Mouse (Mus musculus) right cerebral cortex, adult 18-20 months (tissue): ENCODE data around the gene Prorsd1.
A peak's percentile ranks its signal among the peaks of the same experiment; 100 is the strongest.
"Not testable (repeated sequence)": the region's sequence is repeated elsewhere in the genome, so short reads cannot be mapped to it uniquely, and the experiment has no call there.

Experiments used
- DNase-seq: peaks from one replicate; pipeline ENCODE4 v3.0.0; 2022; ENCODE audit warnings: mixed read lengths

Gene Prorsd1

GRCm38 (mm10) chr11:29514682-29515412 lies at the start of gene Prorsd1:
Gene Prorsd1, minus strand, starts transcription at chr11:29515033.
- peak; percentile 76 for DNase-seq

GRCm38 (mm10) chr11:29563406-29563805 lies 48.6 kb upstream of the Prorsd1 start:
- no peak for DNase-seq

GRCm38 (mm10) chr11:29560990-29561389 lies 46.2 kb upstream of the Prorsd1 start:
- DNase-seq = no peak

DNA sequence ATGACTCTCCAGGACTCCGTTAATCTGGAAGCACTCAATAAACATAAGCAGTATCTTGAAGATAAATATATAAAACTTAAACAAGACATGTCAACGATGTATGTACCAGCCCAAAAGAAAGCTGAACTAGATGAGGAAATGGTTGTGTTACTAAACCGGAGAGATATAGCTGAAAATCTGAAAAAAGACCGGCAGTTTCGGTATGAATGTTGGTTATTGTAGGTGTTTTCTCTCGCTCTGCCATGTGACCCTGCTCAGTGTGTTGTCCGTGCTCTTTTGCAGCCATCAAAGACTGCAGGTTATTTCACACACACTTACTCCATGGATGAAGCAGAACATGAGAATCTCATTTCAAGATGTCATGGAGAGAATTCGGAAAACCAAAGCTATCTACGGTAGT lies 45.6 kb upstream of the Prorsd1 start:
- no peak for DNase-seq

DNA sequence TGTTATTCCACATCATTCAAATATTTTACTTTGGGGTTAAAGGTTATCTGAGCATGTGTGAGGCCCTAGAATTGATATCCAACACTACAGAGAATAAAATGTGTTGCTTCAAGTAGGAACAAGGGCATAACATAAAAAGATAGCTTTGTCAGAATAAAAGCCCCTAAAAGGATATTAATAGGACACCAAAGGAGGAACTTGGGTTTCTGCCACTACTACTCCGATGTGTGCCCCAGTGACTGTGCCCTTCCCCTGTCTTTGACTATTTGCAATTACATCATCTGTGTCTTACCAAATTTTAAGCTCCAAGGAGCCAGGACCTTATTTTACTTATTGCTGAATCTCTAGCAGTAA lies 34.6 kb upstream of the Prorsd1 start:
- no peak for DNase-seq

DNA sequence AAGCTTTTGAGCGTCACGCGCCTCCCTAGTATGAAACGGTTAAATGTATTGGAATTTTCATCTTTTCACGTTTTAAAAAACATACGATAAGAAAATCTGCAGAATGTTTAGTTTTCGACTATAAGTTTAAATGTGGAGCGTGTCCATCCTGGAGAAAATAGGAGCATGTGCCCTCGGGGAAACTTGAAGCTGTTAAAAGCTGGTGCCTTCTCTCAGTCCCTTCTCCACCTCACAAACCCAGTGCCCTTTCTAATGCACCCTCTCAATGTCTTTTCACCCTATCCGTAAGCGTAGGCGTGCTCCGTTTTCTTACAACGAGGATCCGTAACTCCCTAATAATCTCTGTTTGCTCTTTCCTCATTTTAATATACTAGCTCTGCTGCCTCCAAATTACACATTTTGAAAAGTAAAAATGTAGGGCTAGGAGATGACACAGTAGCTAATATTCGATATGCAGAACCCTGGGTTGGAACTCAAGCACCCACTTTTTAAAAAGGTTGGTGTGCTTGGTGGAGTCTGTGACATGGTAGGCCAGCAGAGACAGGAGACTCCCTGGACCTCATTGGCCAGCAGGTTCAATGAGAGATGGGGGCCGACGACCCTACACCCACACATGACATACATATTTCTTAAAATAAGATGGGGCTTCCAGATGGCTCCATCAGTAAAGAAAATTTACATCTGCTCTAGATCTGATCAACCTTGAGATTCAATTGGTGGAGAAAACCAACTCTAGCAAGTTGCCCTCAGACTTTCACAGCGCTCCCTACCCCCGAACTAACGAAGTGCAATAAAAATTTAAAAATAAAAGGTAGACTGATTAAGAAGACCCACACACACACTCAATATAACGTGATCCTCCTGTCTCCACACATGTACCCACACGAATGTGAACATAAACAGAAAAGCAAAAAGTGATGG lies 33.9 kb upstream of the Prorsd1 start:
- no peak for DNase-seq

DNA sequence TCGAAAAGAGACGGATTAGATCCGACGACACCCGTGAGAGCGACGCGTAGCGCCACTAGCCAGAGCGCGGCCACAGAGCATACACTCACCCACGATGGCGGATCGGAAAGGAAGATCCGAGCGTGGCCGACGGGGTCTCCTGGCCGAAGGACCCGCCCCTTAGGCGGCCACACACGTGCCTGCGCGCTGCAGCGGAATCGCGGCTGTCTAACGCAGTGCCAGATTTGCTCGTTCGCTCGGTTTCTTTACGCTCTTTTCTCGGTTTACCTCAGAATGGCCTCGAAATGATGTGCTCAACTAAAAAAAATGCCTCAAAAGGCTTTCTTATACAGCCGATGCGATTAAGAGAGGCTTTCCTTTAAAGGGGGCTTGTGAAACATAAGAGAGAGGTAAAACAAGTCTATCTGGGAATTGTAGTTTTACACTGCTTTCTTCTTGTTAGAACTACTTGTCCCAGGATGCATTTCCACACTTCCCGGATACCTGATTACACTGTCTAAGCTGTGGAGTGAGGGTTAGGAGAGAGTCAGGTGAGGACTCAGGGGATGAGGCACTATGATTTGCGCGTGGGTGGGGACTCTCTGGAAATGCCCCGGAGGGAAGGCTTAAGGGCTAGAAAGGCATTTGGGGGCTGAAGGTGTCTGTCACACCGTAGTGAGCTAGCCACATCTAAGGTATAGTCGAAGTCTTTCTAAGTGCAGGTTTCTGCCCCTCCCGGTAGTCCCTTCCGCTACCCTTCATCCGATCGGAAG lies 33.1 kb upstream of the Prorsd1 start, which contains the start of the genes Clhc1 and Rps27a:
Clhc1 (plus strand) TSS at position 199 of the 752 bp plus-strand sequence.
Rps27a (minus strand) TSS at position 358 of the 752 bp plus-strand sequence.
- peak; percentile 93 for DNase-seq

- no peak for DNase-seq
These were observed 32.5 kb upstream of the Prorsd1 start for GRCm38 (mm10) chr11:29547249-29547751.

- no peak for DNase-seq
These were observed 31.9 kb upstream of the Prorsd1 start for GRCm38 (mm10) chr11:29546762-29547161.

DNA sequence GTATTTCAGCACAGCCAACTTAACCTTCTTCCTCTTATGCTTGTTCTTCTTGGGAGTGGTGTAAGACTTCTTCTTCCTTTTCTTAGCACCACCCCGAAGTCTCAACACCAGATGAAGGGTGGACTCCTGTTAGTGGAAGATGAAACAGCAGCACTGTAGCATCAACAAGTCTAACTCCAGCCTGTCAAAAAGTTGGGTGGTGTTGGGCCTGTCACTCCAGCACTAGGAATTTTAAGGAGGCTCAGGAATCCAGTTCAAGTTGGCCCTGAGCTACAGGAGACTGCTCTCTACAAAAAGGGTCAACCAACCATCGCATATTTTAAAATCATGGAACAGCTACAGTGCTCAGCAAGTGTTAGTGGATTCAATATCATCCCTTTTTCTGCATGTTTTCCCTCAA lies 31.5 kb upstream of the Prorsd1 start:
- DNase-seq = not testable (repeated sequence)

- not testable (repeated sequence) for DNase-seq
These were observed 30.4 kb upstream of the Prorsd1 start for GRCm38 (mm10) chr11:29545150-29545752.

GRCm38 (mm10) chr11:29544225-29544945 lies 29.6 kb upstream of the Prorsd1 start:
- DNase-seq = no peak

DNA sequence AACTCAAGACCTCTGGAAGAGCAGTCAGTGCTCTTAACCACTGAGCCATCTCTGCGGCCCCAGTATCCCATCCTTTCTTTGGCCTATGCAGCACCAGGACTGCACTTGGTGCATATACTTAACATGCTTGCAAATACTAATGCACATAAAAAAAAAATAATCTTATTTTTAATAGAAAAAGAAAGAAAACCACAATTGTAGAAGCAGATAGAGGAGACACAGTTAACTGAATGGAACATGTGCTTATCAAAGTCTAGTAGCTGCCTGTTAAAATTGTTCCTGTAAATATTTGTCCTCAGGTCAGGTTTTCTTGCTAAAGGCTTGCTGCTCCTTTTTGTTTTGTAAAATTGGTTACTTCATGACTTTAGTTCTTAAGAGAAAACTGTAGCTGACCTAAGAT lies 23.4 kb upstream of the Prorsd1 start:
- no peak for DNase-seq

GRCm38 (mm10) chr11:29525988-29526794 lies 11.4 kb upstream of the Prorsd1 start, which contains the start of gene Mtif2:
Gene Mtif2, plus strand, starts transcription at chr11:29526408.
- DNase-seq = peak; percentile 77

DNA sequence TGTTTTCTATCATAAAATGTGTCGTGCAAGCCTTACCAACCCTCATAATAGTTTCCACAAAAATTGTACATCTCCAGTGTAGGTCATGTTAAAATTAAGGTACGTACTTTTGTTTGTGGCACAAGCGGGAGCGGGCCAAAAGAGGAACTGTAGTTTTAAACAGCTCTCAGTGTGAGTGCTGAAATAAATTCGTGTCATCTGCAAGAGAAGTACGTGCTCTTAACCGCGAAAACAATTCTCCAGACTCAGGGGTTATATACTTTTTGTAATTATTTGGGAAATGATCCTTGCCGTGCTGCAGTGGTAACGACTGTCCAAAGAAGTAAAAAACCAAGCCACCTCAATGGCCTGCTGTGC lies 530 bp downstream of the Prorsd1 start:
- no peak for DNase-seq

GRCm38 (mm10) chr11:29512818-29513535 lies 1.9 kb downstream of the Prorsd1 start:
- DNase-seq = no peak

DNA sequence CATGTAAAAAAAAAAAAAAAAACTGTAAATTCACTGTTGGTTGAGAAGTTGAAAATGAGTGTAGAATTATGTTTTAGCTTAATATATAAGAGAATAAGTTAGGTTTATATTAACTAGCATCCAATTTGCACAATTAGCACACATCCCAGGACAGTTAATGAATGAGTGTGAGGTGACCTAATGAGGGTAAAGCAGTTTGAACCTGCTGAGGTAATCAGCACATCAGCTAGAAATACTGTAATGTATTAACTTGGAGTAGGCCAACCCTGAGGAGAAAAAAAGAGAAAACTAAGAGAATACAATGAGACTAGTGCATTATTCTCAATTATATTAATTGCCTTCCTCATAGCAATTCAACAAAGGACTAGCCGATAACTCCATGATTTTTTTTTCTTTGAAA lies 5.4 kb downstream of the Prorsd1 start:
- no peak for DNase-seq

GRCm38 (mm10) chr11:29504899-29505625 lies 9.8 kb downstream of the Prorsd1 start:
- DNase-seq = no peak
